Mouse (Mus musculus): ENCODE results near the gene Gapdhs. TPM values are rescaled to one million over a fixed set of nuclear protein-coding genes. Genes with fewer than 3 reads are reported as not detected.
"Not testable (repeated sequence)": the region's sequence is repeated elsewhere in the genome, so short reads cannot be mapped to it uniquely, and the experiment has no call there.

The Gapdhs gene
- total RNA-seq, 2 experiments from 2014 or later: not detected

DNA sequence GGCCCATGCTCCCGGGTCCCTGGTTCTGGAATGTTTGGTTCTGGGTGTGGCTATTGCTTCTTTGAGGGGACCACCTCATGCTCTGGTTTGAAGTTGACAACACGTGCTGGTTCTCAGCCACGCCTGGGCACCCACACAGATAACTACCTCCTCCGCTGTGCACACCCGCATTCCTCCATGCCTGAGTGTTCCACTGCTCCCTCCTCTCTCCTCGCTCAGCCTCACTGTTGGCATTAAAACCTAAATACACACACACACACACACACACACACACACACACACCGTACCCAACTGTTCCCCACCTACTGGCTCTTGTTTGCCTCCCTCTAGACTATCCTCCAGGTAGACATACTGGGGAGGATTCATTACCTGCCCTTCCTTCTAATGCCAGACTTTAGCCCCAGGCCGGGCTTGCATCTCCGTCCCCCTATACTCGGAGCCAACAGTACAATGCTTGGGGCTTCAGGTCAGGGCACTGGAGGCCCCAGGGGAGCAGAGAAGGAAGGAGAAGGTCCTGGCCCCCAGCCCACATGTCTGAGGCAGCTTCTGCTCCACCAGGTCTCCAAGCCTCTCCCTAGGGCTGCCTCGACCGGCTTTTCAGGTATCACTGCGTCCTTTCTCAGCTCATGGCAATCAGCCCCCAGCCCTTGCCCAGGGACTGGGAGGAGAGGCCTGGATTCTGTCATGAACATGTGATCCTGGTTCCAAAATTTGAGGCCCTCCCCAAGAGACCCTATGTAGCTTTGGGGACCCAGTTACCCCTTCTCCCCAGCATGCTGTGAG, 6.5 kb upstream of the Gapdhs start:
- no peak for DNase-seq
- intact Hi-C loops (cut with DNase I; ENCODE audit: low total_unique reads): no loop called here

DNA sequence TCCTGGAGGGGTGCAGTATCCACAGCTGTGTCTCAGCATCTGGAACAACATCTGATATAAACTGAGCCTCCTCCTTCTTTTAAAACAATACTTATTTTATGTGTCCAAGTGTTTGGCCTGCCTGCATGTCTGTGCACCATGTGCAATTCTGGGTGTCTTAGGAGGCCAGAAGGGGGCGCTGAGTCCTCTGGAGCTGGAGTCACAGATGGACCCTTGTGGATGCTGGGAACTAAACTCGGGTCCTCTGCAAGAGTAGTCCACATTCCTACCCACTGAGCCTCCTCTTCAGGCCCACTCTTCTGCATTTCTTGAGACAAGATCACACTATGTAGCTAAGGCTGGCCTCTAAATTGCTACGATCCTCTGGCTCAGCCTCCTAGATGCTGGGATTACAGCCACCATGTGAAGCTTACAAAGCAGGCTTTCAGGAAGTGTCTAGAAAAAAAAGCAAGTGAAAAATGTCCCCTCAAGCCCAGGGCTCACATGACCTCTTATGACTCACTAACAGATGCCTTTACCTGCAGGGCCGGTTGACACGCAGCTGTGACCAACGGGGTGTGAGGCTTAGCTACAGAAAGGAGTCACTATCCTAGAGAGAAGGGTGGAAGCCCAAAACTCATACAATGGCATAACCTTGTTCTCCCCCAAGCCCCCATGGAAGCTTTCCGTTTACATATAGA, 4.2 kb upstream of the Gapdhs start:
- intact Hi-C loops (cut with DNase I; ENCODE audit: low total_unique reads): no loop called here
- DNase-seq: no peak

DNA sequence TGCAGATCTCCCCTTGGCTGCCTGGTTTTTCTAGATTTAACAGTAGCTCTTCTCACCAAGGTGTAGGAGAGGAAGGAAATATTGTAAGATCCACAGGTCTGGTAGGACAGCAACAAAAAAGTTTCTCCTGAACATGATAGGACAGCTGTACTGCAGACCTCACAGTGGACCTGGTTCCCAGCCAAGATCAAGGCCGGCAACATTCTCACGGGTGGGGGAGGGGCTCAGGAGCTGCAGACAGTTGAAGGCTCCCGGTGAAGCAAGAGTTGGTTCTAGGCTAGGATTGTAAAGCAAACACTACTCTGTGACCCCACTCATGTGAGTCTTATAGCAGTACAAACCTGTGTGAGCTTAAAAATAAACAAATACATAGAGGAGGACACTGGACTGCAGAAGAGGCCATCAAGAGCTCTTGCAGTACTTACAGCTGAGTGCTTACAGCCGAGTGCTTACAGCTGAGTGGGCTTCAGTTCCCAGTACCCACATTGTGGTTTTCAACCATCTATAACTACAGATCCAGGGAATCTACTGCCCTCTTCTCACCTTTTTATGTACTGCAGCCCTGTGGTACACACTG, 629 bp upstream of the Gapdhs start:
- peak; percentile 30 for DNase-seq
- intact Hi-C loops (cut with DNase I; ENCODE audit: low total_unique reads): no loop called here

DNA sequence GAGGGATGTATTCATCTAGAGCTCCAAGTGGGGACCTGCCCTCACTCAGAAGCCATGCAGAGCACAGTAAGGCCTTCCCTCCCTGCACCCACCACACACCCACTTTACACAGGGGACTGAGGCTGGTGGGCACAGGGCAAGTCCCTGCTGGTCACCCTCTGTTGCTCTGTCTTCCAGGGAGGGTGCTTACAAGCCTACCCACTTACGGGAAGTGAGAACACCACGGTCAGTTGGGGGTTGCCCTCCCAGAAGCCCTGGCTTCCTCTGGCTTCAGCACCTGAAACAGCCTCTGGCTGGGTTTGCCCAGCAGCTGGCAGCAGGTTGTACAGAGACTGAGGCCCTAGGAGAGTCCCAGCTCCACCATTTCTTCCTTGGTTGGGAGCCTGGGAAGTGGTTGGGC, 911 bp downstream of the Gapdhs start:
- intact Hi-C loops (cut with DNase I; ENCODE audit: low total_unique reads); DNase-seq: not testable (repeated sequence)

DNA sequence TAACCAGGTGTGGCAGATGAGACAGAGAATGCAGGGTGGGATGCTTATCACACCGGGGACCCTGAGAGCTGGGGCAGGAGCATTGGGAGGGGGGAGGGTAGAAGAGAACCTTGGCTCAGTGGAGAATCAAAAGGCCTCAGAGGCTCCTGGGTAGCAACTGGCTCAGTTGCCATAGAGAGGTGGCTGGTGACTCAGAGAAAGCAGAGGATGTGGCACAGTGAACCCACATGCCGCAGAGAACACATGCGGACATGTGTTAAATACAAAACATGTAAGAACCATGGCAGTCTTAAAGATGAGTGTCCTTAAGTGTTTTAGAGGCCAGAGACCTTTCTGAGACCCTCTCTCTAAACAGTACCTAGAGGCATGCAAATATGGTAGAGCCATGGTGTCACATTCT, 7.3 kb downstream of the Gapdhs start:
- intact Hi-C loops (cut with DNase I; ENCODE audit: low total_unique reads): no loop called here

DNA sequence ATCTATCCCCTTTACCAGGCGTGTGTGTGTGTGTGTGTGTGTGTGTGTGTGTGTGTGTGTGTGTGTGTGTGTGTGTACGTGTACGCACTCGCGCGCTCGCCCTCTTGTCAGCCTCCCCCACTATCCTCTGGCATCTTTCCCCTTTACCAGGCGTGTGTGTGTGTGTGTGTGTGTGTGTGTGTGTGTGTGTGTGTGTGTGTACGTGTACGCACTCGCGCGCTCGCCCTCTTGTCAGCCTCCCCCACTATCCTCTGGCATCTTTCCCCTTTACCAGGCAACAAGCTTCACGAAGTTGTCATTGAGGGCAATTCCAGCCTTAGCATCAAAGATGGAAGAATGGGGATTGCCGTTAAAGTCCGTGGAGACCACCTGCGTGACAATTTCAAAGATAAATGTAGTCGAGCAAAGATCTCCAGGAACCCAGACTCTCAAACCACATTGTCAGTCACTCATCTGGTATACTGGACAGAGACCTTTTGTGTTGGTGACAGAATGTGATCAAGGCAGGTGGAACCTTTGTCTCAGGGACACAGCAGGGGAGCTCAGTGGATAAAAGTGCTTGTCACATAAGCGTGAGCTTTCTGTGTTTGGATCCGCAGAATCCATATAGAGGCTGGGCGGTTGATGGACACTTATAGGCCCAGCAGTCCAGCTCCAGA, 13.3 kb downstream of the Gapdhs start:
- intact Hi-C loops (cut with DNase I; ENCODE audit: low total_unique reads); DNase-seq: not testable (repeated sequence)

More for the DNA sequence above, 7.3 kb downstream of the Gapdhs start:
- no peak for DNase-seq

DNA sequence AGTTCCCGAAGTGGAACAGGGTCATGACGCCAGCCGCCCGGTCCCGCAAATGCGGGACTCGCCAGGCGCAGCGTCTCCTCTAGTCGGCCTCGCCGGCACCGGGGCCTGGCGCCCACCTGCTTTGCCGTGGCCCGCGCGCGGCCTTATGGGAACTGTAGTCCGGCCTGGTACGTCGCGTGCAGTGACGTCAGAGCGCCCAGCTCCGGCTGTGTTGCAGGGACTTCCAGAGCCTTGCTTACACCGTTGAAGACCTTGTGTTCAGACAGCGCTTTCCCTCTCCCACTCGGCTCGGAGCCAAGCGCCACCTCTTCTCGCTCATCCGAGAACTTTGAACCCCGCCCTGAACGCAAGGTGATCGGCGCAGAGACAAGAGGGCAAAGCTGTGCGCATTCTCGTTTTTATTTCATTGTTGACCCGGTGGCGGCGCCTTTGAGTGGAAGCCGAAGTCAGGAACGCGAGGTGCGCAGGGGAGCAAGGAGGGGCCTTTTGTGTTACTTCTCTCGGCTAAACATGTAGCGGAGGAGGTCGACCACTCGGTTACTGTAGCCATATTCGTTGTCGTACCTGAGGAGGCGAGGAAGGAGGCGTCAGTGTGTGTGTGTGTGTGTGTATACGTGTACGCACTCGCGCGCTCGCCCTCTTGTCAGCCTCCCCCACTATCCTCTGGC, 14.0 kb downstream of the Gapdhs start, which contains the start of gene Tmem147:
Gene Tmem147, minus strand, starts transcription at position 145 of the 668 bp plus-strand sequence.
- DNase-seq: peak; percentile 95
- intact Hi-C loops (cut with DNase I; ENCODE audit: low total_unique reads): no loop called here

DNA sequence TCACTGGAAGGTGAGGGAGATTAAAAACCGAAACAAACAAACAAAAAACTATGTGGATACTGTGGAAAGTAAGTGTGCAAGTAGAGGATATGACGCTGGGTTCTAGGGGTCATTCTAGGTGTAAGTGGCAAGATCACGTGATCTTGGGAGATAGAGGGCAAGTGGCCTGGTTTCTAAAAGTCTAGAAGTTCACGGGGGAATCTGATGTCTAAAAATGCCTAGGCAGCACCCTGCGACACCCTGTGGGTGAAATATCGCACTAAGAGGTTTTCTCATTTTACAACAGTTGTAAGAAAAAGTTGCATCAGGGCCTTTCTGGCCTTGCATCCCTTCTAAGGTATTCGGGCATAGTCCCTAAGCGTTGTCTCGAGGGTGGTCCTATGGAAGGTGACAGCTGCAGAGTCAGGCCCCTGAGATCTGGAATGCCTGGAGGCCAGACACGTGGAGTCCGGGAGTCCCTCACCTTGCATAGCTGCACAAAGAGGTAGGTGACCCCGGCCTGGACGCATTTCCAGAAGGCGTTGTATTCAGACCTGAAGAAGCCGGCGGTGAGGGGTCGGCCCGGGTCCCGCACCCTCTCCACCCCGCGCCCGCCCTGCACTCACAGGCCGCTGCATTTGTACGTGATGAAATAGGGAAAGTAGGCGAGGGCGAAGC, 14.6 kb downstream of the Gapdhs start:
- no peak for DNase-seq
- intact Hi-C loops (cut with DNase I; ENCODE audit: low total_unique reads): no loop called here

DNA sequence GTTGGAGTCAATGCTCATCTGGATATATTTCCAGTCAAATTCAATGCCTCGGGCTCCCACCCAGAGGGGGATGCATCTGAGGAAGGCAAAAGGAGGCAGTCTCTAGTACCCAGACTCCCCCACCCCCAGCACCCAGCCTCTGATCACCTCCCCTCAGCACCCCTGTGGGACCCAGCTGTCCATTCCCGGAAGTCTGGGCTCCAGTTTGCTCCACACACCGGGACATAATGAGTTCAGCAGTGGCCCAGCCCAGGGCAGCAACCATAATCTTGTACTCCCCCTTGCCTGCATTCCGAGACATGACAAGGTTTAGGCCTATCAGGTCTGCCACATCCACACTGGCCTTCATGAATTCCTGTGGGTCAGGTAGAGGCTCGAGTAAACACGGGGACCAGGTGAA, 15.3 kb downstream of the Gapdhs start:
- intact Hi-C loops (cut with DNase I; ENCODE audit: low total_unique reads): no loop called here

DNA sequence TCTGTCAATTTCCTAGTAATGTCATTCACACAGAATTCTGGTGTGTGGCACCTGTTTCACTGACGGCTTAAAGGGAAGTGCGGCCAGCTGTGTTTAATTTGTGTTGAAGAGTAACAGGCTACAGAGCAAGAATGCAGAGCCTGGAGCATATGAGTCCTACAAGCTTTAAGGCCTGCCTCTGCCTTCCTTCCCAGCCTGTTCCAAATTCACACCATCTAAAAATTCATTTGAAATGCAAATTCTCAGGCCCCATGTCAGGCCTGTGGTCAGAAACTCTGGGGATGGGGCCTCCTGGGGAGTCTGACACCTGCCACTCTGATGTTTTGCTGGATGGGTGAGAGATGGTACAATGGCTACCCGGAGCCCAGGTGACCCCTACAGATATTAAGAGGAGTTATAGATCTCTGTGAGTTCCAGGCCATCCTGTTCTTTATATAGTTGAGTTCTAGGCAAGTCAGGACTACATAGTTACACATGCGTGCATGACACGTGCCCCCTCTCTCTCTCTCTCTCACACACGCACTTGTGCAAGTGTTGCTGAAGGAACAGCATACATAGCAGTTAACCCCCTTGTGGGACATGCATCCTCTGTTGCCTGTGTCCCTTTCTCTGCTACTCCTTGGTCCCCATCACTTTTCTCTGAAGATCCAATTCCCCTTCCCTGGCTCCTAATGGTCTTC, 20.1 kb downstream of the Gapdhs start:
- intact Hi-C loops (cut with DNase I; ENCODE audit: low total_unique reads): no loop called here
- DNase-seq: no peak

More for the DNA sequence above, 15.3 kb downstream of the Gapdhs start:
- no peak for DNase-seq

DNA sequence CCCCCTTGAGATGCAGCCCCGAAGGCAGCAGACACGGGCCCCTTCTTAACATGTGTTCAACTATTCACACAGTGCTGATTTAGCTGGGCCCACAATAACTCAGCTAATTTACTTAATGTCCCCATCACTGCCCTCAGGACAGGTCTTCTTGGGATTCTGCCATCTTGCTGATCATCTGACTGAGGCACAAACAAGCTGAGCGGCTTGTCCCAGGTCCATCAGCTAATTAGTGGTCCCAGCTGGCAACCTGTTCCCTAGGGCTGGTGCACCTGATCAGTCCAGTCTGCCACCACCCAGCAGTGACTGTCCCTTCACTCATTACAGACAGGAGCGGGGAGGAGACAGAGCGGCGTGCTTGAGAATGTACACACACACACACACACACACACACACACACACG, 22.2 kb downstream of the Gapdhs start:
- intact Hi-C loops (cut with DNase I; ENCODE audit: low total_unique reads): no loop called here
- no peak for DNase-seq

DNA sequence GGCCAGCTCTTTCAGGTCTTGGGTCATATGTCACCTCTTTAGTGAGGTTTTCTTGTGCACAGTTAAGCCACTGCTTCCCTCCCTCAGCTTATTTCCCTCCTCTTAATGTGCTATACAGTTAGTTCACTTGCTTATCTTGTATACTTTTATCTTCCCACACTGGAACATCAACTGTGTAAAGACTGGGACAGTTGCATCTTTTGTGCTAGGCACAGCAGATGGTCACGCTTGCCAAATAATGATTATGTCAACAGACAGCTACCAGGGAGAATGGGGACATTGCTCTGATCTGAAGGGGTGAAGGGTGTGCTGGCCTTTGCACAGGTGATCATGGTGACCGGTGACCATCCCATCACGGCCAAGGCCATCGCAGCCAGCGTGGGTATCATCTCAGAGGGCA, 23.8 kb downstream of the Gapdhs start:
- intact Hi-C loops (cut with DNase I; ENCODE audit: low total_unique reads): no loop called here

DNA sequence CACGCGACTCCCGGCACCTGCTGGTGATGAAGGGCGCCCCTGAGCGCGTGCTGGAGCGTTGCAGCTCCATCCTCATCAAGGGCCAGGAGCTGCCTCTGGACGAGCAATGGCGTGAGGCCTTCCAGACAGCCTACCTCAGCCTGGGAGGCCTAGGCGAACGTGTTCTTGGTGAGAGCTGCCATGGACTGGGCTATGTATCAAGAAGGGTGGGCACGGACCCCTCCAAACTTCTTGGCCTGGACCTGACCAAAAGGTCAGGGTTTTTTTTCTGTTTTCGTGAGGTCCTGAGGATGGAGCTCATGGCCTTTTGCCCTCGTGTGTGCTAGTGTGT, 25.8 kb downstream of the Gapdhs start:
- intact Hi-C loops (cut with DNase I; ENCODE audit: low total_unique reads): no loop called here
- DNase-seq: no peak

More for the DNA sequence above, 23.8 kb downstream of the Gapdhs start:
- DNase-seq: no peak

DNA sequence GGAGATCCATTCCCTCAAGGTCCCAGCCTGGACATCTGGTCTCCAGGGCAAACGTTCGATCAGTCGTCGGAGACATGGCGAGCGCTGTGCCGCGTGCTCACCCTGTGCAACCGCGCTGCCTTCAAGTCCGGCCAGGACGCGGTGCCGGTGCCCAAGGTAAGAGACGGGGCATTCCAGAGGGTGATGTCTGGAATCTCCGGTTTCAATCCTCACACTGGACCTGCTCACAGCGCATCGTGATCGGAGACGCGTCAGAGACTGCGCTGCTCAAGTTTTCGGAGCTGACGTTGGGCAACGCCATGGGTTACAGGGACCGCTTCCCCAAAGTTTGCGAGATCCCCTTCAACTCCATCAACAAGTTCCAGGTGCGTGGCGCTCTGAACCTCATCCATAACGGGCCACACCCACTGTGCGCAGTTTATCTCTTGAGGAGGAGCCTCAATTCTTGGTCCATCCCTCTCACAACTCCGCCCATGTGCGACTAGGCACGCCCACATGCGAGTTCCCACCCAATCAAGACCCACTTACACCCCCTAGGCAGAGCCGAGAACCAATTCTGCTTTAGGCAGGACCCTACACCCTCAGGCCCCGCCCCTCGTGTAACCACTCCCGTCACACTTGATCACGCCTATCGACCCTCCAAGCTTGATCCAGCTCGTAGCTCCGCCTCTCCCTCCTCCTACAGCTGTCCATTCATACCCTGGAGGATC, 26.3 kb downstream of the Gapdhs start:
- intact Hi-C loops (cut with DNase I; ENCODE audit: low total_unique reads): no loop called here
- DNase-seq: peak; percentile 46

DNA sequence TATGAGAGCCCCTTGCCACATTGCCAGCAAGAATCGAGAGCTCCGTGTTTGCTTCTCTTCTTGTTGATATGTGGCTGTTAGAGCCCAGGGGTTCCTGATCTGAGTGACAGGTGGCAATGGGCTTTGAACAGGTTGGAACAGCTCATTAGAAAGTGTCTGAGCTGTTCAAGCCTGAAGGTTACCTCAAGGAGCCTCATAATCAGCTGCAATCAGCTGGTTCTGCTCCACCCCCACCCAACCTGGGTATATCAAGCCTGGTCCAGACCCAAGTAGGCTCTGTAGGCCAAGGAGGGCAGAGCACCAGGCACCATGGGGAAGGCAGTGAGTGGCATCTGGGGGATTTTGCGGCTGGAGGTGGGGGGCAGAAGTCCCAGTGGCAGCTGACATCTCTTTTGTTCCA, 31.5 kb downstream of the Gapdhs start, which contains the start of gene Atp4a:
Gene Atp4a, plus strand, starts transcription at position 268 of the 400 bp plus-strand sequence.
- intact Hi-C loops (cut with DNase I; ENCODE audit: low total_unique reads): no loop called here
- DNase-seq: no peak

DNA sequence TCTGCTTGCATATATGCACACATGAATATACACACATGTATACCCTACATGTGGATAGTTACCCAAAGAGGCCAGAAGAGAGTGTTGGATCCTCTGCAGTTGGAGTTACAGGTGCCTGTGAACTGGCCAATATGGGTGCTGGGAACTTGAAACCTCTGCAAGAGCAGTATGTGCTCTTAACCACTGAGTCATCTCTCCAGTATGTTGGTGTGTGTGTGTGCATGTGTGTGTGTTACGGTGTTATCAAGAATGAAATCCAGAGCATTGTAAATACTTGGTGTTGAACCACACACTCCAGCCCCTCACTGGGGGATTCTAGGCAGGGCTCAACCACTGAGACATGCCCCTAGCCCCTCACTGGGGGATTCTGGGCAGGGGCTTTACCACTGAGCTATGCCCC, 36.0 kb downstream of the Gapdhs start:
- DNase-seq: no peak
- intact Hi-C loops (cut with DNase I; ENCODE audit: low total_unique reads): no loop called here

DNA sequence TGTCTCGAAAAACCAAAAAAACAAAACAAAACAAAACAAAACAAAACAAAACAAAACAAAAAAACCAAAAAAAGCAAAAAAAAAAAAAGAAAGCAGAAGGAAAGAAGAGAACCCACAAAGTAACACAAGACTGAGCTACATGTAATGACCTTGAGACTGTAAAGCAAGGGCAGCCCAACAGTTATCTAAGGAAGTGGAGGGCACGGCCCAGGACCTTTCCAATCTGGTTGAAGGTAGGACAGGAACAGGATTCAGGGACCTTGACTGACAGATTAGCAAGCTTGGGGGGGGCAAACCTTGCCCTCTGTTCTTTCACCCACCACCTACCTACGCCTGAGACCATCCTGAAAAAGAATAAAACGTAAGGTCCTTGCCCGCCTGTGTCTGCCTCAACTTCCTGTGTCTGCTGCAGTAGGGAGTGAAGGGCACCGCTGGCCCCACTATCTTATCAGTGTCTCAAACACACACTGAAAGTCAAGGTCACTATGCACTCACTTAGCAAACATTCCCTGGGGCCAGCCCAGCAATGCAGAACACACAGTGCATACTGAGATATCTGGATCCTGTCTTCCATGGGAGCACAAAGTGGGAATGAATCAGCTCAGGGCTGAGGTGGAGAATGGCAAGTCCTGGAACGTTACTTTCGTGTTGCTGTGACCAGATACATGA, 37.1 kb downstream of the Gapdhs start:
- intact Hi-C loops (cut with DNase I; ENCODE audit: low total_unique reads): no loop called here
- DNase-seq: no peak

All from gastrocnemius, postnatal 14 days (tissue).